Mouse (Mus musculus): ENCODE results near the gene Ldlrap1.

DNA sequence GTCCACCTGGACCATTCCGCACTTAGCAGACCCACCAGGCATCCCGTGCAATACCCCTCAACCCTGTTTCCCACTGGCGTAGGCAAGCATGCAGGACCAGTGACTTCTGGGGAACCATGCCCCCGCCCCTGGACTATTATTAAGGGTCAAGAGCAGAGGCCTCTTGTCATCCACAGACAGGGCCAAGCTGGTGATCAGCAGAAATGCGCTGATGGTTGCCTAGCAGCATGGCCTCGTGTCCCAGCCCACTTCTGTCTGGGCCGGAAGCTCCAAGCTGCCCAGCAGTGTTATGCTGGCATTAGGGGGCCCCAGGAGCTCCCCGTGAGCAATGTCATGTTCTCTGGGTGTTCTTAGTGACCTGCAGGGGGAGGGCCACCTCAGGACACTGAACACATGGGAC lies 25.9 kb downstream of the Ldlrap1 start:
- no peak for TF ChIP-seq CTCF (IDR thresholded peaks at IDR 0.05; ENCODE audit: borderline replicate concordance, insufficient read depth, low read length)
- TF ChIP-seq POLR2A (IDR thresholded peaks at IDR 0.05; ENCODE audit: low read depth, low read length), result no peak

All from embryonic fibroblast, embryonic 13.5 days (primary cell).